Mouse (Mus musculus): ENCODE results near the gene Metap1.

GRCm38 (mm10) chr3:138481526-138482284 is 7.6 kb downstream of the Metap1 start:
- TF ChIP-seq POLR2A (IDR thresholded peaks at IDR 0.05; ENCODE audit: low read depth, low read length): no peak
- TF ChIP-seq CTCF (IDR thresholded peaks at IDR 0.05; ENCODE audit: borderline replicate concordance, insufficient read depth, low read length): no peak

Measured in embryonic fibroblast, embryonic 13.5 days (primary cell).